Mouse (Mus musculus): ENCODE measurements around the gene Kpna1. TPM values are rescaled to one million over a fixed set of nuclear protein-coding genes. Genes with fewer than 3 reads are reported as not detected.
"Not testable (repeated sequence)": the region's sequence is repeated elsewhere in the genome, so short reads cannot be mapped to it uniquely, and the experiment has no call there.

The Kpna1 gene
- polyA plus RNA-seq, 1 experiment from 2014 or later: 19.5 TPM

DNA sequence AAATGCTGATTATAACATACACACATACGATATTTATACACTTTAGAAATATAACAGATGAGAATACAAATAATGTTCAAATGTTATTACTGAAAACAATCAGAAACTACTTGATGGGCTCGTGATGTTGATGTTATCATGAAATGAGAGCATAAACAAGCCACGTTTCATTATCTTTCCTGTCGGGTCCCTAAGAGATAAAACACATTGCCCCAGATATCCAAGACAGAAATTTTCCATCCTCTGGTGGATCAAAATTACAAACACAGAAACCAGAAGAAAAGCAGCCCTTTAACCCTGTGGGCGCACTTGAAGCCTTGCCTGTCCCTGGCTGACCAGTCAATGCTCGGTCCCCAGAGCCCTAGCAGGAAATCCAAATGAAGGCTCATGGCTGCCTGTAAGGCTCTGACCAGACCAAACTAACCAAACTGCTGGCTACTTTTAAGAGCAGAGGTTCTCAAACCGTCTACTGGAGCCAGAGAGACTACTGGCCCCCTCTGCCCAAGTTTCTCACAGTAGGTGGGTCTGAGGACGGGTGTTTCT, 79.5 kb downstream of the Kpna1 start:
- Histone ChIP-seq H3K27me3 (ENCODE audit: control insufficient read depth, insufficient read depth, low read length) (no peaks in the 10 kb centered on the region), H3K27ac (replicated peaks) (no peak overlapping the region; the same call in 1 of the 2 replicates), H3K4me3 (ENCODE audit: low read depth, low read length) (no peak overlapping the region), H3K4me2 (replicated peaks; ENCODE audit: low read depth) (no peak overlapping the region), H3K4me1 (replicated peaks; ENCODE audit: control insufficient read depth, insufficient read depth) (no peaks in the 10 kb centered on the region), H3K9ac (ENCODE audit: low read length) (no peak overlapping the region), H3K36me3 (ENCODE audit: control insufficient read depth, insufficient read depth, low read length) (no peaks in the 10 kb centered on the region; the same call in 1 of the 2 replicates), H3K9me3 (ENCODE audit: control insufficient read depth, low read length) (no peaks in the 10 kb centered on the region)
- WGBS: 56% methylated on average over 8 of the region's 8 CpGs
- ATAC-seq (ENCODE audit: low FRiP score, low TSS enrichment) (no peak), DNase-seq (ENCODE audit: low spot score) (no peak)
- TF ChIP-seq CTCF (IDR thresholded peaks at IDR 0.05; ENCODE audit: low read depth) (no peak), EP300 (optimal IDR thresholded peaks at IDR 0.05) (no peak)

GRCm38 (mm10) chr16:36062534-36062933, 84.0 kb downstream of the Kpna1 start:
- H3K4me2 ChIP-seq (replicated peaks; ENCODE audit: low read depth); H3K9me3 ChIP-seq (ENCODE audit: control insufficient read depth, low read length); H3K4me1 ChIP-seq (replicated peaks; ENCODE audit: control insufficient read depth, insufficient read depth); H3K27me3 ChIP-seq (ENCODE audit: control insufficient read depth, insufficient read depth, low read length); DNase-seq (ENCODE audit: low spot score); H3K36me3 ChIP-seq (ENCODE audit: control insufficient read depth, insufficient read depth, low read length); H3K9ac ChIP-seq (ENCODE audit: low read length); H3K27ac ChIP-seq (replicated peaks); H3K4me3 ChIP-seq (ENCODE audit: low read depth, low read length); ATAC-seq (ENCODE audit: low FRiP score, low TSS enrichment): not testable (repeated sequence)
- 68% methylated on average over 1 of the region's 1 CpGs for WGBS

GRCm38 (mm10) chr16:36063315-36063714, 84.8 kb downstream of the Kpna1 start:
- no peaks in the 10 kb centered on the region for H3K36me3 ChIP-seq (ENCODE audit: control insufficient read depth, insufficient read depth, low read length)
- no peaks in the 10 kb centered on the region for H3K9me3 ChIP-seq (ENCODE audit: control insufficient read depth, low read length)
- no peaks in the 10 kb centered on the region for H3K4me1 ChIP-seq (replicated peaks; ENCODE audit: control insufficient read depth, insufficient read depth)
- no peak for TF ChIP-seq CTCF (IDR thresholded peaks at IDR 0.05; ENCODE audit: low read depth)
- no peak for TF ChIP-seq EP300 (optimal IDR thresholded peaks at IDR 0.05)
- DNase-seq (ENCODE audit: low spot score): no peak
- H3K27me3 ChIP-seq (ENCODE audit: control insufficient read depth, insufficient read depth, low read length): no peaks in the 10 kb centered on the region
- H3K9ac ChIP-seq (ENCODE audit: low read length): no peak overlapping the region
- H3K27ac ChIP-seq (replicated peaks): 0 out of 2 replicates have a peak overlapping the region, but pooled peaks have one; percentile 35
- H3K4me2 ChIP-seq (replicated peaks; ENCODE audit: low read depth): no peak overlapping the region
- no peak for ATAC-seq (ENCODE audit: low FRiP score, low TSS enrichment)
- no peak overlapping the region for H3K4me3 ChIP-seq (ENCODE audit: low read depth, low read length)
- WGBS: 62% methylated on average over 2 of the region's 2 CpGs

- H3K4me2 ChIP-seq (replicated peaks; ENCODE audit: low read depth): no peak overlapping the region
- no peak overlapping the region for H3K4me3 ChIP-seq (ENCODE audit: low read depth, low read length)
- ATAC-seq (ENCODE audit: low FRiP score, low TSS enrichment): no peak
- no peaks in the 10 kb centered on the region for H3K27me3 ChIP-seq (ENCODE audit: control insufficient read depth, insufficient read depth, low read length)
- whole genome bisulfite sequencing: 75% methylated on average over 5 of the region's 5 CpGs
- no peaks in the 10 kb centered on the region for H3K36me3 ChIP-seq (ENCODE audit: control insufficient read depth, insufficient read depth, low read length)
- no peak overlapping the region for H3K9ac ChIP-seq (ENCODE audit: low read length)
- H3K27ac ChIP-seq (replicated peaks): no peak overlapping the region
- TF ChIP-seq EP300 (optimal IDR thresholded peaks at IDR 0.05): no peak
- no peak for TF ChIP-seq CTCF (IDR thresholded peaks at IDR 0.05; ENCODE audit: low read depth)
- H3K9me3 ChIP-seq (ENCODE audit: control insufficient read depth, low read length): no peaks in the 10 kb centered on the region
- H3K4me1 ChIP-seq (replicated peaks; ENCODE audit: control insufficient read depth, insufficient read depth): no peaks in the 10 kb centered on the region
- no peak for DNase-seq (ENCODE audit: low spot score)
Observed at GRCm38 (mm10) chr16:36064904-36065303, 86.4 kb downstream of the Kpna1 start.

DNA sequence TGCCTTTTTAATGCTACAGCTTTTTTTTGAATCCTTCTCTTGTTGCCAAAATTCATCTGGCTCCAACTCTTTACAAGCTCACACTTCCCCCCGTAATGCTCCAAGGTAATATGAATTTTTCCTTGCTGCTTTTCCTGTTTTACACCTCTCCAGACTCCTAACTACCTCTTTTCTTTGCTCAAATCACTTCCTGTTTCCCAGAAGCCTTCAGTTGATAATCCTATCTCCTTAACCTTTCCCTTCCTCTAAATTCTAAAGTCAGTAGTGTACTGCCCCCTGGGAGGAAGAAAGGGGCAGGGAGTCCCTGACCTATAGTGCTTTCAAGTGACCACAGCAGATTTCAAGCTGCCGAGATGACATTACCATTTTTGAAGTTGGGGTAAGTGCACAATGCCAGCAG, 89.1 kb downstream of the Kpna1 start:
- no peaks in the 10 kb centered on the region for H3K36me3 ChIP-seq (ENCODE audit: control insufficient read depth, insufficient read depth, low read length)
- no peak overlapping the region for H3K9ac ChIP-seq (ENCODE audit: low read length)
- no peak overlapping the region for H3K4me3 ChIP-seq (ENCODE audit: low read depth, low read length)
- H3K27ac ChIP-seq (replicated peaks): peak overlapping the region; percentile 49; the same call in 1 of the 2 replicates
- DNase-seq (ENCODE audit: low spot score) (no peak), ATAC-seq (ENCODE audit: low FRiP score, low TSS enrichment) (no peak)
- H3K4me1 ChIP-seq (replicated peaks; ENCODE audit: control insufficient read depth, insufficient read depth): no peaks in the 10 kb centered on the region
- no peaks in the 10 kb centered on the region for H3K9me3 ChIP-seq (ENCODE audit: control insufficient read depth, low read length)
- TF ChIP-seq CTCF (IDR thresholded peaks at IDR 0.05; ENCODE audit: low read depth) (0 out of 2 replicates have a peak, but pooled peaks have one; percentile 12), EP300 (optimal IDR thresholded peaks at IDR 0.05) (no peak)
- no peak overlapping the region for H3K4me2 ChIP-seq (replicated peaks; ENCODE audit: low read depth)
- 59% methylated on average over 2 of the region's 2 CpGs for WGBS
- H3K27me3 ChIP-seq (ENCODE audit: control insufficient read depth, insufficient read depth, low read length): no peaks in the 10 kb centered on the region

GRCm38 (mm10) chr16:36068356-36068755, 89.8 kb downstream of the Kpna1 start:
- no peaks in the 10 kb centered on the region for H3K4me1 ChIP-seq (replicated peaks; ENCODE audit: control insufficient read depth, insufficient read depth)
- peak overlapping the region; percentile 49 for H3K27ac ChIP-seq (replicated peaks)
- TF ChIP-seq CTCF (IDR thresholded peaks at IDR 0.05; ENCODE audit: low read depth) (no peak), EP300 (optimal IDR thresholded peaks at IDR 0.05) (no peak)
- DNase-seq (ENCODE audit: low spot score): no peak
- ATAC-seq (ENCODE audit: low FRiP score, low TSS enrichment): no peak
- H3K9me3 ChIP-seq (ENCODE audit: control insufficient read depth, low read length): no peaks in the 10 kb centered on the region
- 43% methylated on average over 3 of the region's 3 CpGs for WGBS
- no peaks in the 10 kb centered on the region for H3K27me3 ChIP-seq (ENCODE audit: control insufficient read depth, insufficient read depth, low read length)
- no peak overlapping the region for H3K4me3 ChIP-seq (ENCODE audit: low read depth, low read length)
- H3K4me2 ChIP-seq (replicated peaks; ENCODE audit: low read depth): no peak overlapping the region
- no peak overlapping the region for H3K9ac ChIP-seq (ENCODE audit: low read length)
- H3K36me3 ChIP-seq (ENCODE audit: control insufficient read depth, insufficient read depth, low read length): no peaks in the 10 kb centered on the region
